ENCODE assay signal across 8 mouse cellular contexts in genomic region chr7:57591578-57592431, GRCm38 (mm10).
A peak's percentile ranks its signal among the peaks of the same experiment; 100 is the strongest.
DNase-seq lines count a peak whose midpoint lies in the region; ATAC-seq lines count a peak whose summit lies in the region.

No protein-coding gene starts in this region.

- DNase-seq in 3134 (ENCODE audit: extremely low read depth, insufficient read length, low spot score): peak; percentile 0
- DNase-seq in R1 (ENCODE audit: low read depth, low spot score): peak; percentile 70
- DNase-seq in embryo, embryonic 10.5 days (ENCODE audit: low spot score): peak; percentile 78
- DNase-seq in kidney, postnatal 14 days: peak; percentile 57
- peak; percentile 21 for DNase-seq in lung, postnatal 10 days
- peak; percentile 57 for DNase-seq in right cerebral cortex, adult 18-20 months
- DNase-seq in spleen, postnatal 14 days (ENCODE audit: low spot score in 2 of 2): no peak

- H3K4me2 ChIP-seq in heart, embryonic 15.5 days: peak overlapping the region; percentile 97

- H3K4me1 ChIP-seq in heart, embryonic 15.5 days (replicated peaks): peaks cover 18% of the 10 kb centered on the region

- no peaks in the 10 kb centered on the region for H3K9me3 ChIP-seq in heart, embryonic 15.5 days (replicated peaks)

- no peak; the same call in 1 of the 2 replicates for ATAC-seq in heart, embryonic 15.5 days (replicated peaks; ENCODE audit: insufficient number of reproducible peaks, insufficient read depth, low FRiP score, low read depth)

- H3K9ac ChIP-seq in heart, embryonic 15.5 days: peak overlapping the region; percentile 31; the same call in 1 of the 2 replicates

- peak overlapping the region; percentile 66 for H3K4me3 ChIP-seq in heart, embryonic 15.5 days

- H3K27me3 ChIP-seq in heart, embryonic 15.5 days: peaks cover 36% of the 10 kb centered on the region

- H3K27ac ChIP-seq in heart, embryonic 15.5 days: no peak overlapping the region

- no peaks in the 10 kb centered on the region for H3K36me3 ChIP-seq in heart, embryonic 15.5 days

- 1% methylated on average over 56 of the region's 56 CpGs for WGBS in heart, embryonic 15.5 days

Comparison
In these comparisons a context has a peak if more than half of its experiments do, and no peak if none do; other contexts are left out.
1. DNase-seq: peak in 3134 (single experiment), R1 (single experiment), embryo, embryonic 10.5 days (single experiment), kidney, postnatal 14 days (single experiment), lung, postnatal 10 days (single experiment) and right cerebral cortex, adult 18-20 months (single experiment); none in spleen, postnatal 14 days (0 of 2).